Mouse (Mus musculus): ENCODE data around the gene Cd59b.
"Not testable (repeated sequence)": the region's sequence is repeated elsewhere in the genome, so short reads cannot be mapped to it uniquely, and the experiment has no call there.

GRCm38 (mm10) chr2:104111170-104111797, 41.6 kb downstream of the Cd59b start:
- not testable (repeated sequence) for TF ChIP-seq CTCF (IDR thresholded peaks at IDR 0.05; ENCODE audit: low read depth, low read length); POLR2A (IDR thresholded peaks at IDR 0.05; ENCODE audit: borderline replicate concordance, low read depth, low read length)

Measured in bone marrow macrophage, adult 2 months (primary cell).